Mouse (Mus musculus): ENCODE results near the gene Mindy1. TPM values are rescaled to one million over a fixed set of nuclear protein-coding genes. Genes with fewer than 3 reads are reported as not detected.
A peak's percentile ranks its signal among the peaks of the same experiment; 100 is the strongest.

Mindy1 gene
- polyA plus RNA-seq, 1 experiment from 2014 or later: 39.8 TPM

GRCm38 (mm10) chr3:95286011-95286410 lies 4.9 kb downstream of the Mindy1 start:
- no peak for ATAC-seq
- Histone ChIP-seq H3K36me3 (ENCODE audit: control insufficient read depth, insufficient read depth, low read length) (no peaks in the 10 kb centered on the region; the same call in 1 of the 2 replicates), H3K4me2 (ENCODE audit: low read depth, low read length) (no peak overlapping the region), H3K27me3 (replicated peaks; ENCODE audit: control insufficient read depth, insufficient read depth, low read length) (no peaks in the 10 kb centered on the region), H3K4me3 (ENCODE audit: low read length) (no peak overlapping the region), H3K9me3 (ENCODE audit: control insufficient read depth, low read length) (no peaks in the 10 kb centered on the region), H3K9ac (ENCODE audit: low read depth, low read length) (no peak overlapping the region), H3K27ac (ENCODE audit: low read length) (peak overlapping the region; percentile 13; the same call in 1 of the 2 replicates), H3K4me1 (ENCODE audit: control insufficient read depth, insufficient read depth, low read length) (peaks cover 23% of the 10 kb centered on the region)
- WGBS: 59% methylated on average over 5 of the region's 5 CpGs

GRCm38 (mm10) chr3:95286510-95286909 lies 5.4 kb downstream of the Mindy1 start:
- Histone ChIP-seq H3K36me3 (ENCODE audit: control insufficient read depth, insufficient read depth, low read length) (no peaks in the 10 kb centered on the region; the same call in 1 of the 2 replicates), H3K27ac (ENCODE audit: low read length) (no peak overlapping the region), H3K4me3 (ENCODE audit: low read length) (no peak overlapping the region), H3K9me3 (ENCODE audit: control insufficient read depth, low read length) (no peaks in the 10 kb centered on the region), H3K9ac (ENCODE audit: low read depth, low read length) (no peak overlapping the region), H3K27me3 (replicated peaks; ENCODE audit: control insufficient read depth, insufficient read depth, low read length) (no peaks in the 10 kb centered on the region), H3K4me1 (ENCODE audit: control insufficient read depth, insufficient read depth, low read length) (peaks cover 23% of the 10 kb centered on the region), H3K4me2 (ENCODE audit: low read depth, low read length) (no peak overlapping the region)
- 81% methylated on average over 7 of the region's 7 CpGs for WGBS
- no peak for ATAC-seq

- H3K36me3 ChIP-seq (ENCODE audit: control insufficient read depth, insufficient read depth, low read length): no peaks in the 10 kb centered on the region; the same call in 1 of the 2 replicates
- no peak overlapping the region for H3K4me3 ChIP-seq (ENCODE audit: low read length)
- H3K4me2 ChIP-seq (ENCODE audit: low read depth, low read length): no peak overlapping the region
- ATAC-seq: no peak
- WGBS: 84% methylated on average over 3 of the region's 3 CpGs
- no peaks in the 10 kb centered on the region for H3K9me3 ChIP-seq (ENCODE audit: control insufficient read depth, low read length)
- H3K4me1 ChIP-seq (ENCODE audit: control insufficient read depth, insufficient read depth, low read length): peaks cover 23% of the 10 kb centered on the region
- H3K27ac ChIP-seq (ENCODE audit: low read length): no peak overlapping the region
- H3K27me3 ChIP-seq (replicated peaks; ENCODE audit: control insufficient read depth, insufficient read depth, low read length): no peaks in the 10 kb centered on the region
- H3K9ac ChIP-seq (ENCODE audit: low read depth, low read length): no peak overlapping the region
These were observed 6.4 kb downstream of the Mindy1 start for GRCm38 (mm10) chr3:95287541-95287940.

- no peaks in the 10 kb centered on the region for H3K9me3 ChIP-seq (ENCODE audit: control insufficient read depth, low read length)
These were observed 8.3 kb downstream of the Mindy1 start for GRCm38 (mm10) chr3:95289419-95289818.

GRCm38 (mm10) chr3:95290156-95290555 lies 9.0 kb downstream of the Mindy1 start:
- no peak for ATAC-seq
- Histone ChIP-seq H3K4me2 (ENCODE audit: low read depth, low read length) (no peak overlapping the region), H3K36me3 (ENCODE audit: control insufficient read depth, insufficient read depth, low read length) (peaks cover 4% of the 10 kb centered on the region), H3K27ac (ENCODE audit: low read length) (no peak overlapping the region), H3K4me1 (ENCODE audit: control insufficient read depth, insufficient read depth, low read length) (peaks cover 11% of the 10 kb centered on the region), H3K9me3 (ENCODE audit: control insufficient read depth, low read length) (no peaks in the 10 kb centered on the region), H3K4me3 (ENCODE audit: low read length) (no peak overlapping the region), H3K9ac (ENCODE audit: low read depth, low read length) (no peak overlapping the region), H3K27me3 (replicated peaks; ENCODE audit: control insufficient read depth, insufficient read depth, low read length) (no peaks in the 10 kb centered on the region)
- WGBS: 57% methylated on average over 6 of the region's 6 CpGs

More at GRCm38 (mm10) chr3:95289419-95289818, 8.3 kb downstream of the Mindy1 start:
- H3K4me1 ChIP-seq (ENCODE audit: control insufficient read depth, insufficient read depth, low read length): peaks cover 17% of the 10 kb centered on the region
- no peak overlapping the region for H3K4me3 ChIP-seq (ENCODE audit: low read length)
- WGBS: 93% methylated on average over 4 of the region's 4 CpGs
- no peak overlapping the region for H3K27ac ChIP-seq (ENCODE audit: low read length)
- ATAC-seq: no peak
- H3K4me2 ChIP-seq (ENCODE audit: low read depth, low read length): no peak overlapping the region
- H3K9ac ChIP-seq (ENCODE audit: low read depth, low read length): no peak overlapping the region
- H3K36me3 ChIP-seq (ENCODE audit: control insufficient read depth, insufficient read depth, low read length): peaks cover 4% of the 10 kb centered on the region
- H3K27me3 ChIP-seq (replicated peaks; ENCODE audit: control insufficient read depth, insufficient read depth, low read length): no peaks in the 10 kb centered on the region

GRCm38 (mm10) chr3:95291041-95291440 lies 9.9 kb downstream of the Mindy1 start:
- Histone ChIP-seq H3K27me3 (replicated peaks; ENCODE audit: control insufficient read depth, insufficient read depth, low read length) (no peaks in the 10 kb centered on the region), H3K9ac (ENCODE audit: low read depth, low read length) (no peak overlapping the region), H3K4me2 (ENCODE audit: low read depth, low read length) (no peak overlapping the region), H3K27ac (ENCODE audit: low read length) (peak overlapping the region; percentile 5; the same call in 1 of the 2 replicates), H3K36me3 (ENCODE audit: control insufficient read depth, insufficient read depth, low read length) (peaks cover 4% of the 10 kb centered on the region), H3K4me3 (ENCODE audit: low read length) (no peak overlapping the region), H3K9me3 (ENCODE audit: control insufficient read depth, low read length) (no peaks in the 10 kb centered on the region), H3K4me1 (ENCODE audit: control insufficient read depth, insufficient read depth, low read length) (peaks cover 2% of the 10 kb centered on the region)
- peak; percentile 32; the same call in 1 of the 2 replicates for ATAC-seq
- 69% methylated on average over 4 of the region's 4 CpGs for WGBS

- Histone ChIP-seq H3K27ac (ENCODE audit: low read length) (no peak overlapping the region), H3K4me3 (ENCODE audit: low read length) (no peak overlapping the region), H3K9me3 (ENCODE audit: control insufficient read depth, low read length) (no peaks in the 10 kb centered on the region), H3K27me3 (replicated peaks; ENCODE audit: control insufficient read depth, insufficient read depth, low read length) (no peaks in the 10 kb centered on the region), H3K4me1 (ENCODE audit: control insufficient read depth, insufficient read depth, low read length) (peaks cover 2% of the 10 kb centered on the region; the same call in 1 of the 2 replicates), H3K36me3 (ENCODE audit: control insufficient read depth, insufficient read depth, low read length) (peaks cover 9% of the 10 kb centered on the region), H3K4me2 (ENCODE audit: low read depth, low read length) (no peak overlapping the region), H3K9ac (ENCODE audit: low read depth, low read length) (no peak overlapping the region)
- ATAC-seq: no peak
- WGBS: 92% methylated on average over 2 of the region's 2 CpGs
These were observed 11.8 kb downstream of the Mindy1 start for GRCm38 (mm10) chr3:95292899-95293298.

- Histone ChIP-seq H3K36me3 (ENCODE audit: control insufficient read depth, insufficient read depth, low read length) (peaks cover 9% of the 10 kb centered on the region), H3K9me3 (ENCODE audit: control insufficient read depth, low read length) (no peaks in the 10 kb centered on the region), H3K4me1 (ENCODE audit: control insufficient read depth, insufficient read depth, low read length) (peaks cover 2% of the 10 kb centered on the region; the same call in 1 of the 2 replicates), H3K27me3 (replicated peaks; ENCODE audit: control insufficient read depth, insufficient read depth, low read length) (no peaks in the 10 kb centered on the region), H3K9ac (ENCODE audit: low read depth, low read length) (no peak overlapping the region), H3K4me2 (ENCODE audit: low read depth, low read length) (no peak overlapping the region), H3K27ac (ENCODE audit: low read length) (no peak overlapping the region), H3K4me3 (ENCODE audit: low read length) (no peak overlapping the region)
- WGBS: 63% methylated on average over 11 of the region's 11 CpGs
- no peak for ATAC-seq
These were observed 12.4 kb downstream of the Mindy1 start for GRCm38 (mm10) chr3:95293537-95293936.

- Histone ChIP-seq H3K27me3 (replicated peaks; ENCODE audit: control insufficient read depth, insufficient read depth, low read length) (no peaks in the 10 kb centered on the region), H3K4me2 (ENCODE audit: low read depth, low read length) (no peak overlapping the region), H3K9me3 (ENCODE audit: control insufficient read depth, low read length) (no peaks in the 10 kb centered on the region), H3K27ac (ENCODE audit: low read length) (no peak overlapping the region), H3K4me1 (ENCODE audit: control insufficient read depth, insufficient read depth, low read length) (peaks cover 2% of the 10 kb centered on the region; the same call in 1 of the 2 replicates), H3K36me3 (ENCODE audit: control insufficient read depth, insufficient read depth, low read length) (peaks cover 9% of the 10 kb centered on the region; the same call in 1 of the 2 replicates), H3K9ac (ENCODE audit: low read depth, low read length) (no peak overlapping the region), H3K4me3 (ENCODE audit: low read length) (no peak overlapping the region)
- WGBS: 85% methylated on average over 7 of the region's 7 CpGs
- no peak for ATAC-seq
These were observed 13.2 kb downstream of the Mindy1 start for GRCm38 (mm10) chr3:95294316-95294715.

GRCm38 (mm10) chr3:95294718-95295117 lies 13.6 kb downstream of the Mindy1 start:
- Histone ChIP-seq H3K4me3 (ENCODE audit: low read length) (no peak overlapping the region), H3K4me2 (ENCODE audit: low read depth, low read length) (no peak overlapping the region), H3K9ac (ENCODE audit: low read depth, low read length) (no peak overlapping the region), H3K9me3 (ENCODE audit: control insufficient read depth, low read length) (no peaks in the 10 kb centered on the region), H3K36me3 (ENCODE audit: control insufficient read depth, insufficient read depth, low read length) (peaks cover 9% of the 10 kb centered on the region; the same call in 1 of the 2 replicates), H3K4me1 (ENCODE audit: control insufficient read depth, insufficient read depth, low read length) (peaks cover 2% of the 10 kb centered on the region; the same call in 1 of the 2 replicates), H3K27me3 (replicated peaks; ENCODE audit: control insufficient read depth, insufficient read depth, low read length) (no peaks in the 10 kb centered on the region), H3K27ac (ENCODE audit: low read length) (no peak overlapping the region)
- 82% methylated on average over 5 of the region's 5 CpGs for WGBS
- ATAC-seq: no peak
